Mouse (Mus musculus) C2C12 (cell line): ENCODE data around the gene Igfals.

Source experiments
- CTCF ChIP-seq: IDR thresholded peaks from one replicate; pipeline ENCODE4 v1.5.1; 2011; ENCODE audit not compliant: control insufficient read depth, insufficient read depth, insufficient read length
- MAX ChIP-seq: IDR thresholded peaks from one replicate; pipeline ENCODE4 v1.6.1; 2011; ENCODE audit warnings: mild to moderate bottlenecking, control low read depth
- USF1 ChIP-seq: IDR thresholded peaks from one replicate; pipeline ENCODE4 v1.6.1; 2011; ENCODE audit warnings: low read depth, mild to moderate bottlenecking, control low read depth, moderate library complexity

DNA sequence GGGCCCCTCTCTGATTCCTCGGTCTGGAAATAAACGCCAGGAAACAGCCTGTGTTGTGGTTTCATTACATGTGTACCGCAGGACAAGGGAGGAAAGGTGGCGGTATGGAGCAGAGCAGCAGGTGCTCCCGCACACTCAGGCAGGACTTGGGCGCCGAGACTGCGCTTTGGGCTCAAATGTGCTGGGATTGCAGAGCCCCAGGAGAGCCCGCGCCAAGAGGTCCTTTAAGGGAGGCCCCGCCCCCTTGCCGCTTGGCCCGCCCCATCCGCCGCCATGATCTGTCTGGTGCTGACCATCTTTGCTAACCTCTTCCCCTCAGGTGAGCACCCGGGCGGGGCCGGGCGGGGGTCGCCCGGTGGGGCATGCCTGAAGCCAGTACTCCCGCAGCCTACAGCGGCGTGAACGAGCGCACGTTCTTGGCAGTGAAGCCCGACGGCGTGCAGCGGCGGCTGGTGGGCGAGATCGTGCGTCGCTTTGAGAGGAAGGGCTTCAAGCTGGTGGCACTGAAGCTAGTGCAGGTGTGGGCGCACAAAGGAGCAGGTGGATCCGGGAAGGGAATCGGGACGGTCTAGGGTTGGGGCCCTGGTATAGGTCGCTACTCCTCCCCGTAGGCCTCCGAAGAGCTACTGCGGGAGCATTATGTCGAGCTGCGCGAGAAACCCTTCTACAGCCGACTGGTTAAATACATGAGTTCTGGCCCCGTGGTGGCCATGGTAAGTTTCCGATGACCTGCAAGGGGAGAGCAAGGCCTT, 30.6 kb downstream of the Igfals start, which contains the start of gene Nme3:
- TF ChIP-seq CTCF, result no peak
- no peak for TF ChIP-seq MAX
- no peak for TF ChIP-seq USF1
